Mouse (Mus musculus): ENCODE results near the gene Pced1b.

- TF ChIP-seq CTCF (IDR thresholded peaks at IDR 0.05; ENCODE audit: low read depth) (no peak), EP300 (IDR thresholded peaks at IDR 0.05; ENCODE audit: low read depth) (no peak)
Measured at GRCm38 (mm10) chr15:97424375-97424774, 177.5 kb downstream of the Pced1b start.
